Comparison of ENCODE assay signal across 8 mouse cellular contexts in the genomic region with DNA sequence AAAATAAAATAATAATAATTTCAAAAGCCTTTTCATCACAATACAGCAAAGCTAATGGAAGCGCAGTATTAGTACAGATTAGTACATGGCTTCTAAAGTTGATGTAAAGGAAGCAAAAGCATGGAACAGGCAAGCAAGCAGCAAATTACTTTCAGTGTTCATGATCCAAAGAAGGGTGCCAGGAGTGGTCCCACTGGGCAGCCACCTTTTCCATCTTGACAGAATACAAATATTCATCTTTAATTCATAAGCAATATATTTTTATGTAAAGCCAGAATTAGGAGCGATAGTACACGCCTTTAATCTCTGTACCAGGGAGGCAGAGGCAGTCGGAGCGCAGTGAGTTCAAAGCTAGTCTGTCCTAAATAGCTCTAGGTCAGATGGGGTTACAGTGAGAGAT. TPM values are rescaled to one million over a fixed set of nuclear protein-coding genes. Genes with fewer than 3 reads are reported as not detected.
A peak's percentile ranks its signal among the peaks of the same experiment; 100 is the strongest.
DNase-seq lines count a peak whose midpoint lies in the region; ATAC-seq and TF ChIP-seq lines count a peak whose summit lies in the region.

No protein-coding gene starts in this region.

- H3K27me3 ChIP-seq in embryonic facial prominence, embryonic 15.5 days: no peaks in the 10 kb centered on the region
- H3K27me3 ChIP-seq in intestine, postnatal 0 days (replicated peaks; ENCODE audit: control insufficient read depth, insufficient read depth, low read length): no peaks in the 10 kb centered on the region
- H3K27me3 ChIP-seq in neural tube, embryonic 14.5 days (ENCODE audit: control insufficient read depth, insufficient read depth, low read length): no peaks in the 10 kb centered on the region

- no peak overlapping the region for H3K9ac ChIP-seq in embryonic facial prominence, embryonic 15.5 days
- 0 out of 2 replicates have a peak overlapping the region, but pooled peaks have one; percentile 28 for H3K9ac ChIP-seq in intestine, postnatal 0 days (ENCODE audit: low read depth, low read length)
- H3K9ac ChIP-seq in neural tube, embryonic 14.5 days (replicated peaks; ENCODE audit: low read depth, low read length): peak overlapping the region; percentile 73

- H3K4me1 ChIP-seq in embryonic facial prominence, embryonic 15.5 days: peaks cover 24% of the 10 kb centered on the region
- no peaks in the 10 kb centered on the region for H3K4me1 ChIP-seq in intestine, postnatal 0 days (replicated peaks; ENCODE audit: control insufficient read depth, insufficient read depth, low read length)
- H3K4me1 ChIP-seq in neural tube, embryonic 14.5 days (ENCODE audit: control insufficient read depth, insufficient read depth, low read length): peaks cover 5% of the 10 kb centered on the region; the same call in 1 of the 2 replicates

- no peak for ATAC-seq in embryonic facial prominence, embryonic 15.5 days (ENCODE audit: insufficient number of reproducible peaks, low FRiP score, low TSS enrichment, low read depth)
- no peak for ATAC-seq in intestine, postnatal 0 days
- ATAC-seq in neural tube, embryonic 14.5 days (ENCODE audit: low read depth): 0 out of 2 replicates have a peak, but pooled peaks have one; percentile 9

- H3K9me3 ChIP-seq in embryonic facial prominence, embryonic 15.5 days (replicated peaks): no peaks in the 10 kb centered on the region
- no peaks in the 10 kb centered on the region for H3K9me3 ChIP-seq in intestine, postnatal 0 days (ENCODE audit: control insufficient read depth)
- H3K9me3 ChIP-seq in neural tube, embryonic 14.5 days (ENCODE audit: control insufficient read depth, low read length): no peaks in the 10 kb centered on the region

- H3K27ac ChIP-seq in left cerebral cortex, adult 2 months: peak overlapping the region; percentile 98
- H3K27ac ChIP-seq in embryonic facial prominence, embryonic 15.5 days (replicated peaks): peak overlapping the region; percentile 93
- H3K27ac ChIP-seq in intestine, postnatal 0 days (ENCODE audit: low read depth, low read length): peak overlapping the region; percentile 63; the same call in 1 of the 2 replicates
- H3K27ac ChIP-seq in neural tube, embryonic 14.5 days (ENCODE audit: low read depth, low read length): peak overlapping the region; percentile 95

- no peak for DNase-seq in left cerebral cortex, adult 2 months (ENCODE audit: extremely low spot score in 1 of 2, low spot score in 2 of 2)
- DNase-seq in left cerebral cortex, adult 9 months (ENCODE audit: low spot score in 2 of 2): no peak
- DNase-seq in layer of hippocampus, postnatal 36 days: no peak
- no peak for DNase-seq in left cerebral cortex, postnatal 10 days (ENCODE audit: extremely low spot score in 1 of 2, low spot score in 2 of 2)
- DNase-seq in right cerebral cortex, adult 2 months (ENCODE audit: low spot score in 2 of 2): no peak

- peak overlapping the region; percentile 92 for H3K4me3 ChIP-seq in left cerebral cortex, adult 2 months
- H3K4me3 ChIP-seq in embryonic facial prominence, embryonic 15.5 days (replicated peaks): peak overlapping the region; percentile 81
- H3K4me3 ChIP-seq in intestine, postnatal 0 days (ENCODE audit: low read depth, low read length): peak overlapping the region; percentile 53; the same call in 1 of the 2 replicates
- H3K4me3 ChIP-seq in neural tube, embryonic 14.5 days (ENCODE audit: low read depth, low read length): peak overlapping the region; percentile 66

- WGBS in embryonic facial prominence, embryonic 15.5 days: 64% methylated on average over 5 of the region's 5 CpGs
- WGBS in intestine, postnatal 0 days: 73% methylated on average over 5 of the region's 5 CpGs
- 72% methylated on average over 5 of the region's 5 CpGs for WGBS in neural tube, embryonic 14.5 days

- H3K36me3 ChIP-seq in embryonic facial prominence, embryonic 15.5 days: peaks cover 4% of the 10 kb centered on the region; the same call in 1 of the 2 replicates
- no peaks in the 10 kb centered on the region; the same call in 1 of the 2 replicates for H3K36me3 ChIP-seq in intestine, postnatal 0 days (ENCODE audit: control insufficient read depth, insufficient read depth)
- H3K36me3 ChIP-seq in neural tube, embryonic 14.5 days (ENCODE audit: control insufficient read depth, insufficient read depth, low read length): no peaks in the 10 kb centered on the region

- intact Hi-C loops in left cerebral cortex, adult 2 months (cut with DNase I): loop anchor here (2.0 kb wide), 1 partner anchor 125 kb away; the partner anchor contains the start of genes Hectd3 and Urod
- intact Hi-C loops in left cerebral cortex, postnatal 10 days (cut with DNase I): no loop called here

- no peak for TF ChIP-seq CTCF in left cerebral cortex, adult 2 months (IDR thresholded peaks at IDR 0.05)
- no peak for TF ChIP-seq CTCF in intestine, postnatal 0 days (IDR thresholded peaks at IDR 0.05; ENCODE audit: low read depth)

- H3K4me2 ChIP-seq in embryonic facial prominence, embryonic 15.5 days (replicated peaks): peak overlapping the region; percentile 98
- peak overlapping the region; percentile 98 for H3K4me2 ChIP-seq in intestine, postnatal 0 days (replicated peaks; ENCODE audit: low read depth)
- H3K4me2 ChIP-seq in neural tube, embryonic 14.5 days (ENCODE audit: low read depth, low read length): peak overlapping the region; percentile 75

RNA-seq across cellular contexts. Expression of gene Btbd19, which starts 5.9 kb away (rescaled TPM):
- 10 to 100 TPM; 11.5 to 13.2 TPM for total RNA-seq in left cerebral cortex, adult 2 months (2021)
- polyA plus RNA-seq in embryonic facial prominence, embryonic 15.5 days (2015; fragmentation: Nextera tagmentation; extraction: Ambion mirVana): 13.2 and 13.5 TPM in 2 replicates
- polyA plus RNA-seq in intestine, postnatal 0 days (2015; fragmentation: Nextera tagmentation; extraction: Ambion mirVana): 2.9 and 3.5 TPM in 2 replicates
- polyA plus RNA-seq in neural tube, embryonic 14.5 days (2014; fragmentation: Nextera tagmentation; extraction: Ambion mirVana): 2.7 and 3.9 TPM in 2 replicates
- 10 to 100 TPM; 11.6 to 13.4 TPM for total RNA-seq in layer of hippocampus, postnatal 36 days (2021)
- total RNA-seq in left cerebral cortex, postnatal 10 days (2021): 10 to 100 TPM; 11.9 to 12.0 TPM

RNA-seq across cellular contexts. Expression of gene Tctex1d4, which starts 7.0 kb away (rescaled TPM):
- not detected for total RNA-seq in left cerebral cortex, adult 2 months (2021)
- 3.0 and 6.1 TPM in 2 replicates for polyA plus RNA-seq in embryonic facial prominence, embryonic 15.5 days (2015; fragmentation: Nextera tagmentation; extraction: Ambion mirVana)
- polyA plus RNA-seq in intestine, postnatal 0 days (2015; fragmentation: Nextera tagmentation; extraction: Ambion mirVana): 0.22 TPM in 2 replicates
- not detected in 2 replicates for polyA plus RNA-seq in neural tube, embryonic 14.5 days (2014; fragmentation: Nextera tagmentation; extraction: Ambion mirVana)
- not detected for total RNA-seq in layer of hippocampus, postnatal 36 days (2021)
- under 1 TPM in 1 of 2 experiments, not detected in 1; 0.47 TPM for total RNA-seq in left cerebral cortex, postnatal 10 days (2021)

RNA-seq across cellular contexts. Expression of gene Plk3, which starts 14.1 kb away (rescaled TPM):
- 10 to 100 TPM; 13.7 to 19.6 TPM for total RNA-seq in left cerebral cortex, adult 2 months (2021)
- polyA plus RNA-seq in embryonic facial prominence, embryonic 15.5 days (2015; fragmentation: Nextera tagmentation; extraction: Ambion mirVana): 7.7 and 8.1 TPM in 2 replicates
- 5.3 and 7.0 TPM in 2 replicates for polyA plus RNA-seq in intestine, postnatal 0 days (2015; fragmentation: Nextera tagmentation; extraction: Ambion mirVana)
- 16.1 and 19.1 TPM in 2 replicates for polyA plus RNA-seq in neural tube, embryonic 14.5 days (2014; fragmentation: Nextera tagmentation; extraction: Ambion mirVana)
- total RNA-seq in layer of hippocampus, postnatal 36 days (2021): 10 to 100 TPM in 1 of 2 experiments, 1 to 10 TPM in 1; 8.0 to 10.0 TPM
- 10 to 100 TPM; 17.7 to 19.9 TPM for total RNA-seq in left cerebral cortex, postnatal 10 days (2021)

RNA-seq across cellular contexts. Expression of gene Ptch2, which starts 23.8 kb away (rescaled TPM):
- 1 to 10 TPM; 1.7 to 3.5 TPM for total RNA-seq in left cerebral cortex, adult 2 months (2021)
- 20.8 and 22.5 TPM in 2 replicates for polyA plus RNA-seq in embryonic facial prominence, embryonic 15.5 days (2015; fragmentation: Nextera tagmentation; extraction: Ambion mirVana)
- 1.3 and 1.4 TPM in 2 replicates for polyA plus RNA-seq in intestine, postnatal 0 days (2015; fragmentation: Nextera tagmentation; extraction: Ambion mirVana)
- polyA plus RNA-seq in neural tube, embryonic 14.5 days (2014; fragmentation: Nextera tagmentation; extraction: Ambion mirVana): 5.6 and 6.4 TPM in 2 replicates
- 1 to 10 TPM; 2.3 to 3.0 TPM for total RNA-seq in layer of hippocampus, postnatal 36 days (2021)
- total RNA-seq in left cerebral cortex, postnatal 10 days (2021): 1 to 10 TPM; 2.4 to 3.4 TPM

RNA-seq across cellular contexts. Expression of gene Rps8, which starts 36.4 kb away (rescaled TPM):
- 100 to 1,000 TPM; 512 to 526 TPM for total RNA-seq in left cerebral cortex, adult 2 months (2021)
- polyA plus RNA-seq in embryonic facial prominence, embryonic 15.5 days (2015; fragmentation: Nextera tagmentation; extraction: Ambion mirVana): 934 and 968 TPM in 2 replicates
- polyA plus RNA-seq in intestine, postnatal 0 days (2015; fragmentation: Nextera tagmentation; extraction: Ambion mirVana): 563 and 564 TPM in 2 replicates
- polyA plus RNA-seq in neural tube, embryonic 14.5 days (2014; fragmentation: Nextera tagmentation; extraction: Ambion mirVana): 549 and 599 TPM in 2 replicates
- total RNA-seq in layer of hippocampus, postnatal 36 days (2021): 100 to 1,000 TPM; 503 to 512 TPM
- total RNA-seq in left cerebral cortex, postnatal 10 days (2021): 100 to 1,000 TPM; 554 to 567 TPM
